Mouse (Mus musculus) hindbrain, postnatal 0 days (tissue): ENCODE data around the gene Cdc6. TPM values are rescaled to one million over a fixed set of nuclear protein-coding genes. Genes with fewer than 3 reads are reported as not detected.
"Not testable (repeated sequence)": the region's sequence is repeated elsewhere in the genome, so short reads cannot be mapped to it uniquely, and the experiment has no call there.

Source experiments
- ATAC-seq: fragments of 200-750 bp; cut with Nextera tagmentation; 2 replicates; pipeline ENCODE4 v1.8.0; 2017; ENCODE audit warnings: mild to moderate bottlenecking, moderate TSS enrichment, moderate library complexity
- DNase-seq: peaks from one replicate; pipeline ENCODE4 v3.0.0-alpha.2; 2015; ENCODE audit warnings: low spot score
- H3K27ac ChIP-seq: fragments of 300-500 bp; sonication (generic); 2 replicates; pipeline ENCODE4 v1.5.1; 2014; ENCODE audit warnings: mild to moderate bottlenecking
- H3K27me3 ChIP-seq: fragments of 300-500 bp; sonication (generic); 2 replicates; pipeline ENCODE4 v1.6.1; 2014; ENCODE audit warnings: low read length, mixed read lengths; ENCODE audit not compliant: insufficient read depth
- H3K36me3 ChIP-seq: fragments of 300-500 bp; sonication (generic); 2 replicates; pipeline ENCODE4 v1.6.1; 2014; ENCODE audit warnings: low read length, mixed read lengths; ENCODE audit not compliant: insufficient read depth
- H3K4me1 ChIP-seq: fragments of 300-500 bp; sonication (generic); 2 replicates; pipeline ENCODE4 v1.6.1; 2014; ENCODE audit warnings: antibody characterized with exemption, low read length, mixed read lengths; ENCODE audit not compliant: insufficient read depth
- H3K4me2 ChIP-seq: fragments of 300-500 bp; sonication (generic); 2 replicates; pipeline ENCODE4 v1.6.1; 2014; ENCODE audit warnings: low read depth, mild to moderate bottlenecking, low read length, moderate library complexity, mixed read lengths
- H3K4me3 ChIP-seq: fragments of 300-500 bp; sonication (generic); 2 replicates; pipeline ENCODE4 v1.5.1; 2014; ENCODE audit warnings: low read length
- H3K9ac ChIP-seq: fragments of 300-500 bp; sonication (generic); replicated peaks from 2 replicates; pipeline ENCODE4 v1.6.1; 2014; ENCODE audit warnings: mild to moderate bottlenecking, low read length, moderate library complexity, mixed read lengths
- H3K9me3 ChIP-seq: fragments of 300-500 bp; sonication (generic); 2 replicates; pipeline ENCODE4 v1.6.1; 2016; ENCODE audit warnings: low read length, mixed read lengths
- CTCF ChIP-seq: IDR thresholded peaks from 2 replicates; pipeline ENCODE4 v1.5.1; 2016; ENCODE audit warnings: antibody characterized with exemption, control low read depth, low read depth
- WGBS: fragments of 180-500 bp; shearing (Covaris S2); extraction: QIAGEN DNeasy Blood & Tissue Kit; methylation state at CpG from one replicate; pipeline ENCODE4 v1.1.7; 2014; 5-methylcytosine and 5-hydroxymethylcytosine counted together
- polyA plus RNA-seq: library from polyadenylated mRNA; unstranded; fragments of >200 nt; fragmentation: Nextera tagmentation; extraction: Ambion mirVana; gene quantifications from 2 replicates; pipeline ENCODE4 v1.2.1, GENCODE M21; 2015
- total RNA-seq: library from RNA; depleted of rRNA; stranded (reverse); fragments of >200 nt; gene quantifications from 2 replicates; pipeline ENCODE4 v1.2.3, GENCODE M21; 2014

The Cdc6 gene
- total and polyA plus RNA-seq, 2 experiments from 2014 or later = 2.5 to 3.0 TPM

DNA sequence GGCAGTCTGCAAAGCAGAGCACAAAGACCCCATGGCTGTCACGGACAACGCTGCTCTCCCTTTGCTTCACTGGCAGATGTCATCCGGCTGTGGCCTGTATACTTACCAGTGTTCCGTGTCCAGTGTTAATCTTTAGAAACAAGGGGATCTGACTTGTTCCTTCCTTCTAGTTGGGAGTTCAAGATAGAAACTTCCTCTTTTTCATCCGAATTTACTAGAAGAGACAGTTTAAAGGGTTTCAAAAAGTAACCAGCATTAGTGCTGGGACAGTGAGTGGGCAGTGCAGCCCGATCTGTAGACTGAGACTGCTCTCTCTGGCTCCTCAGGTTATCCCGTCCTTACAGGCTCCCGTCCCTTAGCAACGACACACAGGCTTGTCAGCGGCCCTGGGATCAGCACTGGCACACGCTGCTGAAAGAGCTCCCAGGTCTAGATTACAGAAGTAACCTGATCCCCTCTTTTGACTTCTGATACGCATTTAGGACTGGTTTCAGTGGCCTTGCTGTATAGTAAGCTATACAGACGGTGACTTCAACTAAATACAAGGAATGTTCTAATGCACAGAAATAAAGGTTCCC lies 9.9 kb downstream of the Cdc6 start:
- Histone ChIP-seq H3K4me1 (no peaks in the 10 kb centered on the region), H3K4me3 (no peak overlapping the region), H3K36me3 (no peaks in the 10 kb centered on the region), H3K9ac (no peak overlapping the region), H3K4me2 (no peak overlapping the region), H3K27me3 (no peaks in the 10 kb centered on the region), H3K27ac (no peak overlapping the region), H3K9me3 (no peaks in the 10 kb centered on the region)
- 71% methylated on average over 13 of the region's 13 CpGs for WGBS
- no peak for DNase-seq
- no peak for ATAC-seq
- no peak for TF ChIP-seq CTCF

DNA sequence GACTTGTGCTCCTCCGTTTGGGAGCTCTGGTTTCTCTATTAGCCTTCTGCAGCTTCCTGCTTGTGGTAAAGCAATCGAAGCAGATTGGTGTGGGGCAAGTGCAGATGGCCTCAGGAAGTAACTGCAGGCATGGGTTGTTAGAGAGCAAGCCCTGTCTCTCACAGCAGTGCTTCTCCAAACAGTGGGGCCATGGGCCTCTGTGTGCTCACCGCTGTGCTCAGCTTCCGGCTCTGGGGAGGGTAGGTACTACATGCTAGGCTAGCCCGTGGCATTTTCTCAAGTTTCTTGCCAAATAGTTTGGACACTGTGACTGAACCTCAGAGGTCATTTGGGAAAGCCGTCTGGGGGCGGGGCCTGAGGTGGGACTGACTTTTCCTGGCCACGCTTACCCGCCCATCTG lies 10.6 kb downstream of the Cdc6 start:
- Histone ChIP-seq H3K4me1 (no peaks in the 10 kb centered on the region), H3K4me3 (no peak overlapping the region), H3K4me2 (no peak overlapping the region), H3K36me3 (no peaks in the 10 kb centered on the region), H3K9me3 (no peaks in the 10 kb centered on the region), H3K27me3 (no peaks in the 10 kb centered on the region), H3K9ac (no peak overlapping the region), H3K27ac (no peak overlapping the region)
- no peak for TF ChIP-seq CTCF
- DNase-seq = no peak
- 82% methylated on average over 9 of the region's 9 CpGs for WGBS
- ATAC-seq = no peak

DNA sequence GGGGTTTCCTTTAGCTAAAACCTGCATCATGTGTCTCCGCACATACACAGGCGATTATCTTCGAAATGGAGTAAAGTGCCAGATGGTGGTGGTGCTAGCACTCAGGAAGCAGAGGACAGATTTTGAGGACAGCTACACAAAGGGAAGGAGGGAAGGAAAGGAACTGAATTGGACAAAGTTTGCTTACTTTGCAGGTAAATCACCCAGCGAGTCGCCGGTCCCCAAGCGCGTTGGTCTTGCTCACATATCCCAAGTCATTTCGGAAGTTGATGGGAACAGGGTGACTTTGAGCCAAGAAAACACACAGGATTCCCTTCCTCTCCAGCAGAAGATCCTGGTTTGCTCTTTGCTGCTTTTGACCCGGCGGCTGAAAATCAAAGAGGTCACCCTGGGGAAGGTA lies 11.4 kb downstream of the Cdc6 start:
- no peak for TF ChIP-seq CTCF
- H3K9ac ChIP-seq = no peak overlapping the region
- no peaks in the 10 kb centered on the region for H3K27me3 ChIP-seq
- no peaks in the 10 kb centered on the region for H3K36me3 ChIP-seq
- no peaks in the 10 kb centered on the region for H3K9me3 ChIP-seq
- no peaks in the 10 kb centered on the region for H3K4me1 ChIP-seq
- no peak overlapping the region for H3K4me2 ChIP-seq
- no peak overlapping the region for H3K4me3 ChIP-seq
- DNase-seq = no peak
- no peak for ATAC-seq
- WGBS = 94% methylated on average over 11 of the region's 11 CpGs
- no peak overlapping the region for H3K27ac ChIP-seq

DNA sequence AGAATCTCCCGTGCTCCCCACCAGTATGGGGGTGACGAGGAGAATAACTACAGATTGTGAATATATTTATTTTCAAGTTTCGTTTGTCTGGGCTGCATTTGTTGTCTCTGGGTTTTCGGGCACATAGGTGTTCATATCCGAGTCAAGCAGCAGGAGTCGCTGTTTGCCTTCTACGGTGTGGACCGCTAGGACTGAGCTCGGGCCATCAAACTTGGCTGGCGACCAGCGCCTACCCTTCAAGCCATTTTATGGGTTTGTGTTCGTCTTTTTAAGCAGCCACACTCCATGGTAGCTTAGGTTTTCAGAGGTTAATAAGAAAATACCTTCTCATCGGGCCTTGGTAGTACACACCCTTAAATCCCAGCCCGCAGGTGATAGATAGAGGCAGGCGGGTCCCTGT lies 14.2 kb downstream of the Cdc6 start:
- not testable (repeated sequence) for H3K9me3 ChIP-seq, H3K4me3 ChIP-seq, H3K4me2 ChIP-seq, H3K9ac ChIP-seq, H3K36me3 ChIP-seq, H3K27me3 ChIP-seq, H3K27ac ChIP-seq, ATAC-seq
- peak; percentile 69 for TF ChIP-seq CTCF
- DNase-seq = peak; percentile 77
- peaks cover 10% of the 10 kb centered on the region; the same call in 1 of the 2 replicates for H3K4me1 ChIP-seq
- WGBS = 49% methylated on average over 15 of the region's 15 CpGs

DNA sequence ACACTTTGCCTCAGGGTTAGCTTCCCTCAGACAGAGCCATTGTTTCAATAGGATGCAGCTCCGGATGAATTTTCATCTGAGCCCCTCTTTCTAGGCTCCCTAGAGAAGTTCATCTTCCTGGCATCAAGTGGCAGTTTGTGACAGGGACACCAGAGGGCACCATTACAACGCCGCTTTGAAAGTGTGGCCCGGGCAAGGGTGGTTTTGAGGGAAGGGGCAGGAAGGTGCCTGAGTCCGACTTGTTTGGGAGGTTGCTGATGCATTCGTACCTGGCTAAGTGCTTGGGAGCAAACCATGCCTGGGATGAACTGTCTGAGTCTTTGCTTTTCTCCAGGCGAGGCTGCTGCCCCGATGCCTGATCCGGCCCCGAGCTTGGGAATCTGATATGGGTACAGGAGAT lies 14.7 kb downstream of the Cdc6 start:
- ATAC-seq, H3K4me2 ChIP-seq, H3K27ac ChIP-seq, H3K9me3 ChIP-seq, H3K27me3 ChIP-seq, H3K36me3 ChIP-seq, H3K4me3 ChIP-seq, H3K9ac ChIP-seq: not testable (repeated sequence)
- H3K4me1 ChIP-seq = peaks cover 10% of the 10 kb centered on the region; the same call in 1 of the 2 replicates
- peak; percentile 87 for TF ChIP-seq CTCF
- 46% methylated on average over 10 of the region's 10 CpGs for WGBS
- DNase-seq = peak; percentile 83

DNA sequence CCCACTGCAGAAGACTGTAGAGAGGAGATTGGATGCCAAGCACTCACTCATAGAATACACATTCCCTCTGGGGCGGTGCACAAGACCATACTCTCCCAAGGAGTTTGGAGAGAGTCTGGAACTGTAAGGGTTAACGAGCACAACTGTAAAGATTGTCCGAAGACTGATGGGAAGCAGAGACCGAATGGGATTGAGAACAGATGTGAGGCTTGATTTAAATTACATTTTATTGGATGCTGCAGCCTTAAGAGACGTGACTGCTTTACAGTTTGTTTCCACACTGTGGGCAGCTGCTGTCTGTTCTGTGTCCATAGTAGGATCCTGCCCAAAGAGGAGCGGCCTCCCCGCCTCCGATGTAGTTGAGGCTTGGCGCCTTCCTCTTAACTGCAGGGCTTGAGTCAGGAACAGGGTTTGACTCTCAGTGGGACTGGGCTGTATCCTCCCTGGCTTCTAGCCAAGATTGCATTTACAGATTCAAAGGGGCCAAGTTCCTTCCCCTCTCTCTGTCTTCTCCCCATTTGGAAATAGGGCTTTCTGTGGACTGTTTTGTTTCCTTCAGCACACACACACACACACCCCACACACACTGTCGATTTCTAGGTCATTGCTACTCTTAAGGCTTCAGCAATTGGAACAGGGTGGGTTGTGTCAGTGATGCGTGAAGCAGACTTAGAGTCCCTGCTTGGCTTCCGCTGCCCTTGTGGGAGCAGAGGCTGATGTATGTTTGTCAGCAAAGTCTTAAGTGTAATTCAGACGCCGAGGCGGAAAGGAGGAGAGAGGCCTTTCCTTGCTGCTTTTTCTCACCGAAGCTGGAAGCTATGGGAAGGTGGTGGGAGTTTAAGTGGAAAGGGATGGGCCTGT lies 15.5 kb downstream of the Cdc6 start:
- not testable (repeated sequence) for H3K9ac ChIP-seq, H3K4me3 ChIP-seq, H3K9me3 ChIP-seq, H3K36me3 ChIP-seq, H3K27me3 ChIP-seq, H3K4me2 ChIP-seq, ATAC-seq, H3K27ac ChIP-seq
- peaks cover 12% of the 10 kb centered on the region for H3K4me1 ChIP-seq
- WGBS = 35% methylated on average over 16 of the region's 16 CpGs
- DNase-seq = peak; percentile 36

DNA sequence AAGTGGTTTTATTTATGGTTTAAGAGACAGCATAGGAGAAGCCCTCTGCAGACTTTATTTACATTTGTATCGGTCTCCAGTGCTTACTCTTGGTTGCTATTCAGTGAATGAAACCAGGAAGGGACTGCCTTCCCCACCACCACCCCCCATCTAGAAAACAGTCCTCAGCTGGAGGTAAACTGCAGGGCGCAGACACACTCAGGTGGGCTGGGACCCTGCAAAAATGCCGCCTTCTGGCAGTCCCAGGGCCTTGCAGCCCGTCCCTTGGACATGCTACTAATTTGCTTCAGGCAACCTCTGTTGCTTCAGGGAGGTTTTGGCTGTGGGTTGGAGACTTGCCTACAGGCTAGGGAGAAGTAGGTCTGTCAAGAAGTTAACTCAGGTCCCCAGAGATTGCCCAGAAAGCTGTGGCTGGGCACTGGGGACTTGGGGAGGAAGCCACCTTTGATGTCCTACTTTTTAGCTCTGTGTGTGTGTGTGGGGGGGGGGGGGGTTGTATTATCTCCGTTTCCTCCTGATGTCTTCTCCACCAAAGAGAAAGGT lies 17.1 kb downstream of the Cdc6 start:
- DNase-seq = no peak
- no peak overlapping the region for H3K4me3 ChIP-seq
- peak overlapping the region; percentile 64 for H3K27ac ChIP-seq
- no peak overlapping the region for H3K9ac ChIP-seq
- peaks cover 28% of the 10 kb centered on the region for H3K4me1 ChIP-seq
- no peaks in the 10 kb centered on the region for H3K36me3 ChIP-seq
- no peak overlapping the region for H3K4me2 ChIP-seq
- no peak for ATAC-seq
- no peaks in the 10 kb centered on the region for H3K9me3 ChIP-seq
- no peaks in the 10 kb centered on the region for H3K27me3 ChIP-seq
- TF ChIP-seq CTCF = peak; percentile 24; the same call in 1 of the 2 replicates
- WGBS = 39% methylated on average over 5 of the region's 5 CpGs
